Mouse (Mus musculus): ENCODE results near the gene Gm21885.

DNA sequence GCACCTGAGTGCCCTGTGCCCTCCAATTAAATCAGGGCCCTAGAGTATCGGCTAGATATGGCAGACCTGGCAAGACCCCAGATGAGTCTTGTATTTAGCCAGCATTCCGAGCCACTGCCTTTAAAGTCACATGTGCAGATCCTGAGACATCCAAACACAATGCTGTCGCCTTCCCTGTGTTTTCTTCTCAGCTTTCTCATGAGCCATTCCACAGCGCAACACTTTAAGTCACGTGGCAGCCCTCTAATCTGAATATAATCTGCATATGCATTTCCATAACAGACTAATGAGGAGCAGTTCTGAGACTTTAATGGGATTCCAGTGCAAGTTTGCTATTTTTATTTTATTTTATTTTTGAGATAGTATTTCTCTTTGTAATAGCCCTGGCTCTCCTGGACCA lies 25.9 kb upstream of the Gm21885 start:
- TF ChIP-seq CTCF (IDR thresholded peaks at IDR 0.05) (no peak), POLR2A (IDR thresholded peaks at IDR 0.05; ENCODE audit: insufficient read depth, low read depth, low read length) (no peak)
